In genomic region chr3:98025921-98026880, GRCm38 (mm10) we compare ENCODE assay signal across 8 mouse cellular contexts. TPM values are rescaled to one million over a fixed set of nuclear protein-coding genes. Genes with fewer than 3 reads are reported as not detected.
DNase-seq lines count a peak whose midpoint lies in the region; ATAC-seq and TF ChIP-seq lines count a peak whose summit lies in the region.

No protein-coding gene starts in this region.

- peaks cover 39% of the 10 kb centered on the region for H3K4me1 ChIP-seq in embryonic fibroblast, embryonic 13.5 days (ENCODE audit: control insufficient read depth, insufficient read depth, low read length)
- peaks cover 75% of the 10 kb centered on the region for H3K4me1 ChIP-seq in liver, embryonic 15.5 days (replicated peaks)

- ATAC-seq in liver, embryonic 15.5 days (ENCODE audit: insufficient read depth) = peak; percentile 33; the same call in 1 of the 2 replicates

- no peak for TF ChIP-seq CTCF in embryonic fibroblast, embryonic 13.5 days (IDR thresholded peaks at IDR 0.05; ENCODE audit: borderline replicate concordance, insufficient read depth, low read length)

- H3K9me3 ChIP-seq in liver, embryonic 15.5 days (replicated peaks) = no peaks in the 10 kb centered on the region

- no peak for TF ChIP-seq POLR2A in embryonic fibroblast, embryonic 13.5 days (IDR thresholded peaks at IDR 0.05; ENCODE audit: low read depth, low read length)

- H3K27ac ChIP-seq in embryonic fibroblast, embryonic 13.5 days (ENCODE audit: insufficient read depth, low read length) = peak overlapping the region; percentile 98
- H3K27ac ChIP-seq in liver, embryonic 15.5 days (replicated peaks) = peak overlapping the region; percentile 59; the same call in 1 of the 2 replicates

- no peak overlapping the region for H3K4me3 ChIP-seq in embryonic fibroblast, embryonic 13.5 days (ENCODE audit: insufficient read depth, low read length)
- H3K4me3 ChIP-seq in liver, embryonic 15.5 days (replicated peaks) = no peak overlapping the region

- peak; percentile 84 for DNase-seq in Muller cell, postnatal 12 days (ENCODE audit: inconsistent ontology term)
- peak; percentile 63 for DNase-seq in heart, postnatal 4 days
- peak; percentile 52 for DNase-seq in retina, postnatal 1 day
- DNase-seq in layer of hippocampus, adult 18-20 months (ENCODE audit: low spot score in 2 of 2) = no peak
- DNase-seq in left cerebral cortex, adult 11 months (ENCODE audit: low spot score) = no peak
- DNase-seq in layer of hippocampus, postnatal 36 days = no peak

- no peaks in the 10 kb centered on the region for H3K36me3 ChIP-seq in liver, embryonic 15.5 days (replicated peaks)

- H3K4me2 ChIP-seq in liver, embryonic 15.5 days = peak overlapping the region; percentile 32; the same call in 1 of the 2 replicates

- H3K9ac ChIP-seq in liver, embryonic 15.5 days = no peak overlapping the region

- 58% methylated on average over 10 of the region's 10 CpGs for WGBS in liver, embryonic 15.5 days (ENCODE audit: insufficient replicate concordance)

- no peaks in the 10 kb centered on the region for H3K27me3 ChIP-seq in liver, embryonic 15.5 days

RNA-seq across cellular contexts. Expression of gene Notch2, which starts 12.9 kb away (rescaled TPM):
- 45.2 and 49.4 TPM in 2 replicates for polyA plus RNA-seq in embryonic fibroblast, embryonic 13.5 days (2011; ENCODE audit: insufficient read length, low read depth, missing spikeins)
- 10 to 100 TPM; 38.5 to 40.1 TPM for total RNA-seq in heart, postnatal 4 days (2021)
- 6.4 and 7.0 TPM in 2 replicates for polyA plus RNA-seq in liver, embryonic 15.5 days (2015; fragmentation: Nextera tagmentation; extraction: Ambion mirVana)
- 10 to 100 TPM; 21.4 to 22.8 TPM for total RNA-seq in layer of hippocampus, adult 18-20 months (2021)
- 10 to 100 TPM; 23.2 to 24.6 TPM for total RNA-seq in layer of hippocampus, postnatal 36 days (2021)

Comparison
In these comparisons a context has a peak if more than half of its experiments do, and no peak if none do; other contexts are left out.
1. DNase-seq: peak in Muller cell, postnatal 12 days (single experiment), heart, postnatal 4 days (single experiment) and retina, postnatal 1 day (single experiment); none in layer of hippocampus, adult 18-20 months (0 of 2), left cerebral cortex, adult 11 months (single experiment) and layer of hippocampus, postnatal 36 days (0 of 2).